Mouse (Mus musculus): ENCODE data around the gene Tmprss6. TPM values are rescaled to one million over a fixed set of nuclear protein-coding genes. Genes with fewer than 3 reads are reported as not detected.

The Tmprss6 gene
- polyA plus RNA-seq, 1 experiment from 2014 or later = not detected

GRCm38 (mm10) chr15:78471902-78472301, 3.5 kb upstream of the Tmprss6 start:
- Histone ChIP-seq H3K79me2 (ENCODE audit: inconsistent target) (no peaks in the 10 kb centered on the region), H3K27ac (no peak overlapping the region), H3K36me3 (ENCODE audit: inconsistent target) (no peaks in the 10 kb centered on the region), H3K4me3 (ENCODE audit: inconsistent target) (no peak overlapping the region)
- WGBS (ENCODE audit: missing documents) = 46% methylated on average over 7 of the region's 7 CpGs

- Histone ChIP-seq H3K27ac (no peak overlapping the region), H3K79me2 (ENCODE audit: inconsistent target) (no peaks in the 10 kb centered on the region)
Observed at GRCm38 (mm10) chr15:78470495-78471276, 2.3 kb upstream of the Tmprss6 start.

GRCm38 (mm10) chr15:78467570-78467969, 864 bp downstream of the Tmprss6 start:
- H3K36me3 ChIP-seq (ENCODE audit: inconsistent target) = no peaks in the 10 kb centered on the region
- no peaks in the 10 kb centered on the region for H3K79me2 ChIP-seq (ENCODE audit: inconsistent target)
- WGBS (ENCODE audit: missing documents) = 94% methylated on average over 6 of the region's 7 CpGs
- H3K4me3 ChIP-seq (ENCODE audit: inconsistent target) = no peak overlapping the region
- no peak overlapping the region for H3K27ac ChIP-seq

More at GRCm38 (mm10) chr15:78470495-78471276, 2.3 kb upstream of the Tmprss6 start:
- Histone ChIP-seq H3K36me3 (ENCODE audit: inconsistent target) (no peaks in the 10 kb centered on the region), H3K4me3 (ENCODE audit: inconsistent target) (no peak overlapping the region)
- WGBS (ENCODE audit: missing documents) = 90% methylated on average over 3 of the region's 4 CpGs

GRCm38 (mm10) chr15:78466809-78467208, 1.6 kb downstream of the Tmprss6 start:
- H3K4me3 ChIP-seq (ENCODE audit: inconsistent target) = no peak overlapping the region
- no peaks in the 10 kb centered on the region for H3K36me3 ChIP-seq (ENCODE audit: inconsistent target)
- no peaks in the 10 kb centered on the region for H3K79me2 ChIP-seq (ENCODE audit: inconsistent target)
- no peak overlapping the region for H3K27ac ChIP-seq
- 46% methylated on average over 6 of the region's 6 CpGs for WGBS (ENCODE audit: missing documents)

GRCm38 (mm10) chr15:78462981-78463380, 5.5 kb downstream of the Tmprss6 start:
- H3K79me2 ChIP-seq (ENCODE audit: inconsistent target) = no peaks in the 10 kb centered on the region
- 5% methylated on average over 2 of the region's 2 CpGs for WGBS (ENCODE audit: missing documents)
- H3K27ac ChIP-seq = no peak overlapping the region
- no peak overlapping the region for H3K4me3 ChIP-seq (ENCODE audit: inconsistent target)
- no peaks in the 10 kb centered on the region for H3K36me3 ChIP-seq (ENCODE audit: inconsistent target)

GRCm38 (mm10) chr15:78457193-78457592, 11.2 kb downstream of the Tmprss6 start:
- no peak overlapping the region for H3K4me3 ChIP-seq (ENCODE audit: inconsistent target)
- no peak overlapping the region for H3K27ac ChIP-seq
- H3K79me2 ChIP-seq (ENCODE audit: inconsistent target) = no peaks in the 10 kb centered on the region
- 82% methylated on average over 10 of the region's 10 CpGs for WGBS (ENCODE audit: missing documents)
- no peaks in the 10 kb centered on the region for H3K36me3 ChIP-seq (ENCODE audit: inconsistent target)

- Histone ChIP-seq H3K27ac (no peak overlapping the region), H3K79me2 (ENCODE audit: inconsistent target) (no peaks in the 10 kb centered on the region), H3K36me3 (ENCODE audit: inconsistent target) (no peaks in the 10 kb centered on the region), H3K4me3 (ENCODE audit: inconsistent target) (no peak overlapping the region)
- 88% methylated on average over 6 of the region's 7 CpGs for WGBS (ENCODE audit: missing documents)
Observed at GRCm38 (mm10) chr15:78456051-78456450, 12.4 kb downstream of the Tmprss6 start.

DNA sequence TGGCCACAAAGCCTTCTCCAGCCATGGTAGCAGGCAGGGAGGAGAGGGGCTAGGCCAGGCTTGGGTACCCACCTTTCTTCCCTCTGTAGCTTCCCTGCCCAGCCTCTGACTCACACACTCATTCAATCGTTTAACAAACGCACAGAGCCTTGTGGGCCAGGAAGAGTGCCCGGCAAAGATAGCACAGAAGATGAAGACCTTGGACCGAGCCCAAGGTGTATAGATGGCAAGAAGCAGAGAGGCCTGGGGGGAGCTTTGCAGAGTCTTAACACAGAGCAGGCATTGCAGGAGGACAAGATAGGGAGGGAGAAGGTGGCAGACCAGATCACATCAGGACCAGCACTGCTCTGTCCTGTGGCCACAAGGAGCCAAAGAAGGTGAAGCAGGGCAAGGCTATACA, 13.3 kb downstream of the Tmprss6 start:
- 63% methylated on average over 4 of the region's 4 CpGs for WGBS (ENCODE audit: missing documents)
- Histone ChIP-seq H3K4me3 (ENCODE audit: inconsistent target) (no peak overlapping the region), H3K27ac (no peak overlapping the region), H3K36me3 (ENCODE audit: inconsistent target) (no peaks in the 10 kb centered on the region), H3K79me2 (ENCODE audit: inconsistent target) (no peaks in the 10 kb centered on the region)

DNA sequence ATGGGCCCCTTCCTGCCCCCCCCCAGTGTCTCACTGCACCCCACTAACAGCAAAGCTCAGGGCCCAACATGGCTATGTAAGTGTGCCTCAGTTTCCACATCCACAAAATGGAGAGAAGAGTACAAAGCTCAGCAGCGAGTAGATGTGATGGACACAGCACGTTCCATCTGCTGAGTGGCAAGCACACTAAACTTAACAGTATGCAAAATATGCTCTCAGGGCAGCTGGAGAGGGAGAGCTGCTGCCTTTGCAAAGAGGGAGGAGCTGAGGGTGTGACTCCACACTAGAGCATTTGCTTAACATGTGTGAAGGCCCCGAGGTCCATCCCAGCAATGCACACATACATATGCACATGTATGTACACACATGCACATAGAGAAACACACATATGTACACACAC, 15.5 kb downstream of the Tmprss6 start:
- Histone ChIP-seq H3K36me3 (ENCODE audit: inconsistent target) (no peaks in the 10 kb centered on the region), H3K27ac (no peak overlapping the region), H3K4me3 (ENCODE audit: inconsistent target) (no peak overlapping the region), H3K79me2 (ENCODE audit: inconsistent target) (no peaks in the 10 kb centered on the region)
- WGBS (ENCODE audit: missing documents) = 97% methylated on average over 3 of the region's 3 CpGs

GRCm38 (mm10) chr15:78451201-78451600, 17.2 kb downstream of the Tmprss6 start:
- H3K27ac ChIP-seq = no peak overlapping the region
- no peaks in the 10 kb centered on the region for H3K79me2 ChIP-seq (ENCODE audit: inconsistent target)
- no peak overlapping the region for H3K4me3 ChIP-seq (ENCODE audit: inconsistent target)
- H3K36me3 ChIP-seq (ENCODE audit: inconsistent target) = no peaks in the 10 kb centered on the region
- 57% methylated on average over 2 of the region's 2 CpGs for WGBS (ENCODE audit: missing documents)

GRCm38 (mm10) chr15:78450419-78450768, 18.0 kb downstream of the Tmprss6 start:
- WGBS (ENCODE audit: missing documents) = 77% methylated on average over 6 of the region's 6 CpGs
- Histone ChIP-seq H3K4me3 (ENCODE audit: inconsistent target) (no peak overlapping the region), H3K79me2 (ENCODE audit: inconsistent target) (no peaks in the 10 kb centered on the region), H3K27ac (peak overlapping the region; percentile 48), H3K36me3 (ENCODE audit: inconsistent target) (no peaks in the 10 kb centered on the region)

GRCm38 (mm10) chr15:78449694-78450418, 18.6 kb downstream of the Tmprss6 start:
- 15% methylated on average over 6 of the region's 7 CpGs for WGBS (ENCODE audit: missing documents)
- H3K27ac ChIP-seq = peak overlapping the region; percentile 48
- no peak overlapping the region for H3K4me3 ChIP-seq (ENCODE audit: inconsistent target)
- H3K36me3 ChIP-seq (ENCODE audit: inconsistent target) = no peaks in the 10 kb centered on the region
- H3K79me2 ChIP-seq (ENCODE audit: inconsistent target) = no peaks in the 10 kb centered on the region

DNA sequence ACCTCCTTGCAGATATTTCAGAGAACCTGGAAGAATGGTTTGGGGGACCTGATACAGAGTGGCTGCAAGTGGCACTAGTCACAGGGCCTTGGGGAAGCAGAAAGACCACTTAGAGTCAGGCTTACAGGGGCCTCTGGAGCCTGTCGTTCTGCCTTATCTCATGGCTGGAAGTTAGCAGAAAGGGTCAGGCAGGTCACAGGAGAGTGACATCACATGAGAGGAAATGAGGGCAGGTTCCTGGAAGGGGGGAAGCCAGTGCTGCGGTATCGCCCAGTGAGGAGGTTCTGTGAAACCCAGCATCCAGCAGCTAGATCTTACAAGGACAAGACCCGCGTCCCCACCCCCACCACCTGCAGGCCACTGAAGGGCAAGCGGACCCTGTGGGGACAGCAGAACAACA, 19.3 kb downstream of the Tmprss6 start:
- Histone ChIP-seq H3K79me2 (ENCODE audit: inconsistent target) (no peaks in the 10 kb centered on the region), H3K27ac (peak overlapping the region; percentile 17; the same call in 1 of the 2 replicates), H3K36me3 (ENCODE audit: inconsistent target) (no peaks in the 10 kb centered on the region), H3K4me3 (ENCODE audit: inconsistent target) (no peak overlapping the region)
- WGBS (ENCODE audit: missing documents) = 55% methylated on average over 6 of the region's 6 CpGs

DNA sequence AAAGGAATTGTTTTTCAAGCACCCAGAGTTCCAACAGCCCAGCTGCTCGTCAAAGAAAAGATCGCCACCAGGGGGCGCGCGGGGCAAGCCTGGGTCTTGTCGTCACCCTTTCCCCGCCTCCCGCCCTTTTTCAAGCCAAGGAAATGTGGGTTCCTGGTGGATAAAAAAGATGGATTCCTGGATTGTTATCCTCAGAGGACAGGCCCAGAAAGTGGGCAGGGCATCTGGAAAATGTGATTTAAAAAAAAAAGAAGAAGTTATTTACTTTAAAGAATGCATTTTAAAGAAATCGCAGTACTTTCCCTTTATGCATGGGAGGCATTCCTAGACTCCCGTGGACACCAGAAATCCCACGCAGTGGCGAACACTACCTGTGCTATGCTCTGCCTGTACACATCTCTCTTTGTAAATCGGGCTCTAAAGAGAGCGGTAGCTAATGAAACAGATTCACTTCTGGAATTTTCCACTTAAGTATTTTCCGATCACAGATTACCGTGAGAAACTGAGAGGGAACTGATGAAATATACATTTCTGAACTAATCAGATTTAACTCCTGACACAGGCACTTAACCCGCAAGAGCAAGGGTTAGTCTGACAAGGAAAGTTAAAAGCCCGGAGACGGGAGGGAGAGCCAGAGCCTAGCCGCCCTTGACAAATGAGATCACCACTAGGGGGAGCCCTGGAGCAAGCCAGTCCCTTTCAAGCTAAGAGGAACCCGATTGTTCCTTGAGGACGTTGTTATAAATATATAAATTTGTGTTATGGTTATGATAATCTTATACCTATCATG, 20.5 kb downstream of the Tmprss6 start:
- WGBS (ENCODE audit: missing documents) = 1% methylated on average over 22 of the region's 22 CpGs
- Histone ChIP-seq H3K79me2 (ENCODE audit: inconsistent target) (no peaks in the 10 kb centered on the region), H3K27ac (peak overlapping the region; percentile 57), H3K36me3 (ENCODE audit: inconsistent target) (no peaks in the 10 kb centered on the region), H3K4me3 (ENCODE audit: inconsistent target) (peak overlapping the region; percentile 40)

- Histone ChIP-seq H3K36me3 (ENCODE audit: inconsistent target) (no peaks in the 10 kb centered on the region), H3K4me3 (ENCODE audit: inconsistent target) (no peak overlapping the region), H3K79me2 (ENCODE audit: inconsistent target) (no peaks in the 10 kb centered on the region), H3K27ac (no peak overlapping the region)
- 60% methylated on average over 7 of the region's 7 CpGs for WGBS (ENCODE audit: missing documents)
Observed at GRCm38 (mm10) chr15:78447121-78447520, 21.3 kb downstream of the Tmprss6 start.
